Mouse (Mus musculus) embryonic fibroblast, embryonic 13.5 days (primary cell): ENCODE measurements around the gene Cacna2d3.

ENCODE experiments used
- CTCF ChIP-seq: IDR thresholded peaks from 2 replicates; pipeline ENCODE4 v1.5.1; 2011; ENCODE audit warnings: mild to moderate bottlenecking, control low read depth, low read length, moderate library complexity, borderline replicate concordance; ENCODE audit not compliant: insufficient read depth
- POLR2A ChIP-seq: IDR thresholded peaks from 2 replicates; pipeline ENCODE4 v1.6.1; 2011; ENCODE audit warnings: low read depth, mild to moderate bottlenecking, control low read depth, low read length, moderate library complexity

DNA sequence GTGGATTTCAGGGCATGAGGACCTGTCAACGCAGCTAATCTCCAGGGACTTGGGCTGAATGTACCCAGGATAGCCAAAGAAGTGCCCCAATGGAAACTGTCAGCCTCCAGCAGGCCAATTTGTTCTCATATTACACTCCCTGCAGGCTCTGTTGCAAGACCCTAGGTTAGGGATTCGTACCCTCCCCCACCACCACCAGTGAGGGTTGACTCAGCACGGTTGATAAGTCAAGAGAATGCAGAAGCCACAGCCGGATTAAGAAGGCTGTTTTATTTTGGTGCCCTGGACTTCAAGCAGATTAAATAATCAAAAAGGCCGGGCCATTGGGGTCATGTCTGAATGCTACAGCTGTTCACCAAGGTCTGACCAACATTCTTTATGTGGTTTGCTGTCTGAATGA, 703.8 kb downstream of the Cacna2d3 start, which contains the start of gene Lrtm1:
- TF ChIP-seq CTCF, result no peak
- TF ChIP-seq POLR2A, result no peak
